Mouse (Mus musculus) testis, adult 2 months (tissue): Measurements from ENCODE around the gene Mob3b. TPM values are rescaled to one million over a fixed set of nuclear protein-coding genes. Genes with fewer than 3 reads are reported as not detected.
A peak's percentile ranks its signal among the peaks of the same experiment; 100 is the strongest.

Experiments used
- H3K27ac ChIP-seq: fragments of 200-500 bp; 2 replicates; pipeline ENCODE4 v1.5.1; 2012; ENCODE audit warnings: low read depth, low read length; ENCODE audit not compliant: control insufficient read depth, insufficient read depth
- H3K27me3 ChIP-seq: fragments of 200-500 bp; 2 replicates; pipeline ENCODE4 v1.6.1; 2012; ENCODE audit warnings: mild to moderate bottlenecking, low read length, moderate library complexity; ENCODE audit not compliant: control insufficient read depth, insufficient read depth
- H3K36me3 ChIP-seq: fragments of 200-500 bp; 2 replicates; pipeline ENCODE4 v1.6.1; 2012; ENCODE audit warnings: mild to moderate bottlenecking, low read length; ENCODE audit not compliant: control insufficient read depth, insufficient read depth
- H3K4me1 ChIP-seq: fragments of 200-500 bp; 2 replicates; pipeline ENCODE4 v1.6.1; 2012; ENCODE audit warnings: low read length; ENCODE audit not compliant: control insufficient read depth, insufficient read depth
- H3K4me3 ChIP-seq: fragments of 200-500 bp; 2 replicates; pipeline ENCODE4 v1.5.1; 2012; ENCODE audit warnings: low read depth, mild to moderate bottlenecking, low read length, moderate library complexity, mixed read lengths; ENCODE audit not compliant: control insufficient read depth
- CTCF ChIP-seq: fragments of 200-500 bp; IDR thresholded peaks from 2 replicates; pipeline ENCODE4 v1.5.1; 2012; ENCODE audit warnings: low read depth, mild to moderate bottlenecking, inconsistent platforms, low read length, moderate library complexity; ENCODE audit not compliant: control insufficient read depth, insufficient read depth, insufficient replicate concordance
- POLR2A ChIP-seq: fragments of 200-500 bp; IDR thresholded peaks from 2 replicates; pipeline ENCODE4 v1.6.1; 2012; ENCODE audit warnings: low read depth, mild to moderate bottlenecking, inconsistent platforms, low read length, moderate library complexity; ENCODE audit not compliant: control insufficient read depth
- polyA plus RNA-seq: library from polyadenylated mRNA; depleted of rRNA; stranded (reverse); fragments of >200 nt; gene quantifications from 2 replicates; pipeline ENCODE4 v1.2.3, GENCODE M21; 2012

The Mob3b gene
- polyA plus RNA-seq, 1 experiment = 1.4 TPM

DNA sequence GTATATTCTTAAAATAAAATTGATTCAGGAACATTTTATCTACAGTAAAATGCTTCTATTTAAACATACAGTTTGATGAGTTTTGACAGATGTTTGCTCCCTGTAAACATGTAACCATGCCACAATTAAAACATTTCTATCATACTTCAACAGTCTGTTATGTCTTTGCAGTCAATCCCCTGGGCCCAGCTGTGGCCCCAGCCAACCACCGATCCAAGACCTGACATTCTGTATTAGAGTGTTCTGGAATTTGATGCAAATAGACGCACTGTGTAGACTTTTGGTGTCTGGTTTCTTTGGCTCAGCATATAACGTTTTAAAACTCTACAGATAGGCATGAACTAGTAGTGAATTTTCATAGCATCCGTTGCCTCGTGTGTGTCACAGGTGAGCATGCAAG lies 182.5 kb downstream of the Mob3b start:
- Histone ChIP-seq H3K4me3 (no peak overlapping the region), H3K4me1 (no peaks in the 10 kb centered on the region), H3K27ac (no peak overlapping the region), H3K36me3 (no peaks in the 10 kb centered on the region), H3K27me3 (no peaks in the 10 kb centered on the region)
- TF ChIP-seq CTCF = no peak
- TF ChIP-seq POLR2A = no peak

DNA sequence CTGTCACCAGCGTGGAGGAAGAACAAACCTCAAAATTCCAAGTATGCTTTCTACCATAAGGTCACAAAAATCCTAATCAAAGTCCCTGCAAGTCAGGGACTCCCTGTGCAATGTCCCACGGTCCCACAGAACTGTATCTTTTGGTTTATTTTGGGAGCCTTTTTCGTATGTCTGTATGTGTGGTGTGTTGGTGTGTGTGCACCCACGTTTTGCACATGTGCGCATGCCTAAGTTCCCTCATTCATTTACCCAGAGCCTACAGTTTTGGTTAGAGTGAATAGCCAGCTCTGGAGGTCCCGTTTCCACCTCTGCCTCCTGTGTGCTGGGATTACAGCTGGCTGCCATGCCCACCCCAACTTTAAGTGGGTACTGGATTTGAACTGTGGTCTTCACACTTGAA lies 189.7 kb downstream of the Mob3b start:
- Histone ChIP-seq H3K27me3 (no peaks in the 10 kb centered on the region), H3K4me3 (no peak overlapping the region), H3K27ac (no peak overlapping the region), H3K36me3 (no peaks in the 10 kb centered on the region), H3K4me1 (peaks cover 2% of the 10 kb centered on the region; the same call in 1 of the 2 replicates)
- TF ChIP-seq CTCF (no peak), POLR2A (no peak)

DNA sequence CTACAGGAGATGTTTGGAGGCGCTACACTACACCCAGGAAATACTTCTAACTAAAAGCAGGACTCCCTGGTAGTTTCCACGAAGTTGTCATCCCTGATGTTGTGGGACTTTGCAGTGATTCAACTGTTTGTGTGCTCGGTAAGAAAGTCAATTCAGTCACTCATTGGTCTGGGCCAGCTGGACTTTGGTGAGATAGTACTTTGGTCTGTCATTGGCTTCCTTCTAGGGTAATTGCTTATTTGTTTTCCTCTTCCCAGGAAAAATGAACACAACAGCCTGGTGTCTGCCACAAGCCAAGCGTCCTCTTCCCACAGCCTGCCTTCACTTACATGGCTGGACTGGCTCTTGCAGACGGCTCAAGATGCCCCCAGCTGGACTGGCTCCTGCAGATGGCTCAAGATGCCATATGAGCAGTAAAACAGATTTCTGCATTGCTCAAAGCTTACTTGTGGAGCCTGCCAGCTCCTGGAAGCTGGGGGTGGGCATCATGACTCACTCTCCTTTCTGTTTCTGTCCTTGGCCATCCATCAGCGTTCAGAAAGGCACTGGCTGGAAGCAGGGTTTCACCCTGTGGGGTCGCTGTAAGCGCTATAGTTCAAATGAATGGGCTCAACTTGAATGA lies 190.8 kb downstream of the Mob3b start:
- H3K27ac ChIP-seq = no peak overlapping the region
- H3K4me1 ChIP-seq = peaks cover 2% of the 10 kb centered on the region; the same call in 1 of the 2 replicates
- H3K27me3 ChIP-seq = no peaks in the 10 kb centered on the region
- no peak overlapping the region for H3K4me3 ChIP-seq
- TF ChIP-seq POLR2A (no peak), CTCF (no peak)
- H3K36me3 ChIP-seq = no peaks in the 10 kb centered on the region

GRCm38 (mm10) chr4:34964906-34965305 lies 192.4 kb downstream of the Mob3b start:
- Histone ChIP-seq H3K27ac (no peak overlapping the region), H3K36me3 (no peaks in the 10 kb centered on the region), H3K4me3 (no peak overlapping the region), H3K27me3 (no peaks in the 10 kb centered on the region), H3K4me1 (peaks cover 2% of the 10 kb centered on the region; the same call in 1 of the 2 replicates)
- no peak for TF ChIP-seq POLR2A

GRCm38 (mm10) chr4:34963999-34964398 lies 193.3 kb downstream of the Mob3b start:
- Histone ChIP-seq H3K36me3 (no peaks in the 10 kb centered on the region), H3K27me3 (no peaks in the 10 kb centered on the region), H3K27ac (no peak overlapping the region), H3K4me3 (no peak overlapping the region), H3K4me1 (peaks cover 2% of the 10 kb centered on the region; the same call in 1 of the 2 replicates)
- TF ChIP-seq POLR2A (no peak), CTCF (no peak)

- Histone ChIP-seq H3K36me3 (no peaks in the 10 kb centered on the region), H3K4me1 (peaks cover 2% of the 10 kb centered on the region; the same call in 1 of the 2 replicates), H3K27ac (no peak overlapping the region), H3K4me3 (peak overlapping the region; percentile 65), H3K27me3 (no peaks in the 10 kb centered on the region)
- TF ChIP-seq POLR2A = no peak
- no peak for TF ChIP-seq CTCF
These were observed 196.3 kb downstream of the Mob3b start for GRCm38 (mm10) chr4:34960781-34961560.

DNA sequence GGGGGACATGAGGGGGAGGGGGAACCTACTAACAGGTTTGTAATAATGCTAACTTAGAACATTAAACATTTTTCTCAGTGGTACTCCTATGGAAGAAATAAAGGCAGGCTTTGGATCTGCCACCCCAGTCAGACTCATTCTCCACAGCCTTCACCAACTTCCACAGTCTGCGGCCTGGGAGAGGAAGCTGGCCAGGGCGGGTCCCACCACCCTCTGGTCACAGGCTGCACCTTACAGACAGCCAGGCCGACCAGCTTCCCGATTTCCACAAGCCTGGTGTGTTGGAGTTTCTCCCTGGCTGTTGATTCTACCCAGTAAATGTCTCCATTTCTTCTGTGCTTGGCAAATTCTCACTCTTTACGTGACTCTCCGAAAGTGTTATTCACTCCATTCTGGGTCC lies 197.8 kb downstream of the Mob3b start:
- Histone ChIP-seq H3K4me3 (no peak overlapping the region), H3K27ac (no peak overlapping the region), H3K36me3 (no peaks in the 10 kb centered on the region), H3K27me3 (no peaks in the 10 kb centered on the region), H3K4me1 (peaks cover 2% of the 10 kb centered on the region; the same call in 1 of the 2 replicates)
- TF ChIP-seq POLR2A (no peak), CTCF (no peak)
